Mouse (Mus musculus) midbrain, embryonic 16.5 days (tissue): ENCODE measurements around the gene Nmt2. TPM values are rescaled to one million over a fixed set of nuclear protein-coding genes. Genes with fewer than 3 reads are reported as not detected.
A peak's percentile ranks its signal among the peaks of the same experiment; 100 is the strongest.

ENCODE experiments used
- ATAC-seq: fragments of 200-750 bp; cut with Nextera tagmentation; 2 replicates; pipeline ENCODE4 v1.8.0; 2017; ENCODE audit warnings: moderate TSS enrichment
- H3K27ac ChIP-seq: fragments of 300-500 bp; sonication (generic); 2 replicates; pipeline ENCODE4 v1.5.1; 2014; ENCODE audit warnings: mild to moderate bottlenecking, low read length, mixed read lengths
- H3K27me3 ChIP-seq: fragments of 300-500 bp; sonication (generic); 2 replicates; pipeline ENCODE4 v1.6.1; 2014; ENCODE audit warnings: low read depth, low read length, mixed read lengths; ENCODE audit not compliant: control insufficient read depth, insufficient read depth
- H3K36me3 ChIP-seq: fragments of 300-500 bp; sonication (generic); 2 replicates; pipeline ENCODE4 v1.6.1; 2014; ENCODE audit warnings: mild to moderate bottlenecking, low read length, moderate library complexity, mixed read lengths; ENCODE audit not compliant: control insufficient read depth, insufficient read depth
- H3K4me1 ChIP-seq: fragments of 300-500 bp; sonication (generic); 2 replicates; pipeline ENCODE4 v1.6.1; 2014; ENCODE audit warnings: mild to moderate bottlenecking, low read length, mixed read lengths; ENCODE audit not compliant: control insufficient read depth, insufficient read depth
- H3K4me2 ChIP-seq: fragments of 300-500 bp; sonication (generic); 2 replicates; pipeline ENCODE4 v1.6.1; 2014; ENCODE audit warnings: mild to moderate bottlenecking, low read length, mixed read lengths
- H3K4me3 ChIP-seq: fragments of 300-500 bp; sonication (generic); 2 replicates; pipeline ENCODE4 v1.5.1; 2014; ENCODE audit warnings: low read depth, mild to moderate bottlenecking, low read length, moderate library complexity, mixed read lengths
- H3K9ac ChIP-seq: fragments of 300-500 bp; sonication (generic); 2 replicates; pipeline ENCODE4 v1.6.1; 2014; ENCODE audit warnings: low read depth, low read length, mixed read lengths
- H3K9me3 ChIP-seq: fragments of 300-500 bp; sonication (generic); replicated peaks from 2 replicates; pipeline ENCODE4 v1.6.1; 2014; ENCODE audit warnings: mild to moderate bottlenecking, low read length, mixed read lengths; ENCODE audit not compliant: control insufficient read depth, poor library complexity, severe bottlenecking
- WGBS: fragments of 180-500 bp; shearing (Covaris S2); extraction: QIAGEN DNeasy Blood & Tissue Kit; methylation state at CpG from one replicate; pipeline ENCODE4 v1.1.7; 2014; 5-methylcytosine and 5-hydroxymethylcytosine counted together
- polyA plus RNA-seq: library from polyadenylated mRNA; unstranded; fragments of >200 nt; fragmentation: Nextera tagmentation; extraction: Ambion mirVana; gene quantifications from 2 replicates; pipeline ENCODE4 v1.2.1, GENCODE M21; 2015

The Nmt2 gene
- polyA plus RNA-seq, 1 experiment from 2014 or later: 122 TPM

GRCm38 (mm10) chr2:3281311-3281710, 2.7 kb upstream of the Nmt2 start:
- no peak overlapping the region for H3K4me3 ChIP-seq
- 87% methylated on average over 4 of the region's 4 CpGs for WGBS
- no peak overlapping the region for H3K4me2 ChIP-seq
- no peak overlapping the region for H3K27ac ChIP-seq
- ATAC-seq: no peak
- H3K4me1 ChIP-seq: peaks cover 13% of the 10 kb centered on the region
- no peaks in the 10 kb centered on the region for H3K27me3 ChIP-seq
- H3K9me3 ChIP-seq: no peaks in the 10 kb centered on the region
- H3K9ac ChIP-seq: no peak overlapping the region
- H3K36me3 ChIP-seq: no peaks in the 10 kb centered on the region

GRCm38 (mm10) chr2:3282866-3283601, 978 bp upstream of the Nmt2 start:
- peak; percentile 6 for ATAC-seq
- H3K36me3 ChIP-seq: no peaks in the 10 kb centered on the region

DNA sequence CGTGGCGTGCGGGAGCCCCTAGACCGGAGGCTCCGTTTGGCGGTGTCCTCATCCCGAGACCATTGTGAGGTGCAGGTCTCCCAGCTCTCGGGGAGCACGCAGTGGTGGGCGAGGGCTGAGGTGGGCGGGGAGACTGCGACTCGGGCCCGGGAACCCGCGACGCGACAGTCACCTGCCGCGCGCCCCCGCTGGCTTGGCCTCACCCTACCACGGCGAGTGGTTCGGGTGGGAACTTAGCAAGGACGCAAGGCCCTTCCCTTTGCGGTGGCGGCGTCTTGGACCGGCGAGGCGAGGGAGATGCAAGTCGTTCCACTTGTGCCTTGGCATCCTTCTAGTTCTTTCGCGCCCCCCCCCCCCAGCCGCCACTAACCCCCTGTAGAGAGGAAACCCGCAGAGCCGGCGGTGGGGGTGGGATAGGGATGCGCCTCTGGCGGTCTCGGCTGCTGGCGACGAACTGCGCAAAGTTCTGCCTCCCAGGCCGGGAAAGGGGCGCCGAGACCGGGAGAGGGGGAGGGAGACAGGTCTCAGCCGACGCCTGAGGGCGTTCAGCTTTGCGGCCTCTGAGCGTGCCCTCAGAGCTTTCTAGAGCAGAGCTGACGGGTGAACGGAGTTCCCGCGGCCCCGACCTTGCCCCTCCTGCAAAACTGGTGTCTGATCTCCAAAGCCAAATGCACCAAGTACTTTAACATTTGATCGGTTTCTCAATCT, 615 bp downstream of the Nmt2 start:
- Histone ChIP-seq H3K27me3 (no peaks in the 10 kb centered on the region), H3K9ac (peak overlapping the region; percentile 68), H3K4me3 (peak overlapping the region; percentile 51), H3K27ac (peak overlapping the region; percentile 85), H3K4me1 (peaks cover 17% of the 10 kb centered on the region), H3K9me3 (no peaks in the 10 kb centered on the region), H3K4me2 (peak overlapping the region; percentile 79), H3K36me3 (no peaks in the 10 kb centered on the region)
- ATAC-seq: peak; percentile 9
- 0% methylated on average over 43 of the region's 60 CpGs for WGBS

More at GRCm38 (mm10) chr2:3282866-3283601, 978 bp upstream of the Nmt2 start:
- no peaks in the 10 kb centered on the region for H3K9me3 ChIP-seq
- peak overlapping the region; percentile 85 for H3K27ac ChIP-seq
- H3K4me1 ChIP-seq: peaks cover 17% of the 10 kb centered on the region
- peak overlapping the region; percentile 51 for H3K4me3 ChIP-seq
- H3K27me3 ChIP-seq: no peaks in the 10 kb centered on the region
- H3K9ac ChIP-seq: peak overlapping the region; percentile 73
- 8% methylated on average over 12 of the region's 12 CpGs for whole genome bisulfite sequencing
- H3K4me2 ChIP-seq: peak overlapping the region; percentile 59

- Histone ChIP-seq H3K9ac (peak overlapping the region; percentile 68), H3K36me3 (no peaks in the 10 kb centered on the region), H3K27ac (peak overlapping the region; percentile 85), H3K4me1 (peaks cover 17% of the 10 kb centered on the region), H3K27me3 (no peaks in the 10 kb centered on the region), H3K9me3 (no peaks in the 10 kb centered on the region), H3K4me3 (peak overlapping the region; percentile 51), H3K4me2 (peak overlapping the region; percentile 79)
- no peak for ATAC-seq
- WGBS: 4% methylated on average over 6 of the region's 6 CpGs
These were observed 1.1 kb downstream of the Nmt2 start for GRCm38 (mm10) chr2:3285181-3285530.

- Histone ChIP-seq H3K36me3 (no peaks in the 10 kb centered on the region), H3K9me3 (no peaks in the 10 kb centered on the region), H3K9ac (peak overlapping the region; percentile 68; the same call in 1 of the 2 replicates), H3K27ac (no peak overlapping the region), H3K4me1 (peaks cover 17% of the 10 kb centered on the region), H3K4me3 (peak overlapping the region; percentile 51; the same call in 1 of the 2 replicates), H3K4me2 (peak overlapping the region; percentile 79), H3K27me3 (no peaks in the 10 kb centered on the region)
- whole genome bisulfite sequencing: 77% methylated on average over 3 of the region's 3 CpGs
- no peak for ATAC-seq
These were observed 1.7 kb downstream of the Nmt2 start for GRCm38 (mm10) chr2:3285709-3286108.

DNA sequence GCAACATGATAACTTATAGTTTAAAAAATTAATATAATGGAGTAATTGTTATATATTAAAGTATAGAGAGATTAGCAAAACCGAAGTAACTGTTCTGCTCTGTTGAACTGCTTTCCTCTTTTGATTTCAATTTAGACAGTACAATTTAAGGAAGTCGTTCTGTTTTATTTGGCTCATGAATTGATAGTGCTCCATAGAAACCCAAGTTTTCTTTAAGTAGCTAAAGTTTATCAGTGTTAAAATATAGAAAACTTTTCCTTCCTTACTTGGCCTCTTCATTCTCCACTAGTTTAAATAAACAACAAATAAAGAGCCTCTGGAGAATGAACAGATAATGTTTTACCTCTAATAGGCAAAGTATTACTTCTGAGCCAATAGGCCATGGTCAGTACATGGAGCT, 2.2 kb downstream of the Nmt2 start:
- Histone ChIP-seq H3K9me3 (no peaks in the 10 kb centered on the region), H3K36me3 (no peaks in the 10 kb centered on the region), H3K9ac (no peak overlapping the region), H3K4me3 (no peak overlapping the region), H3K27me3 (no peaks in the 10 kb centered on the region), H3K4me1 (peaks cover 17% of the 10 kb centered on the region), H3K4me2 (no peak overlapping the region), H3K27ac (no peak overlapping the region)
- whole genome bisulfite sequencing: 86% methylated on average over 2 of the region's 2 CpGs
- no peak for ATAC-seq

DNA sequence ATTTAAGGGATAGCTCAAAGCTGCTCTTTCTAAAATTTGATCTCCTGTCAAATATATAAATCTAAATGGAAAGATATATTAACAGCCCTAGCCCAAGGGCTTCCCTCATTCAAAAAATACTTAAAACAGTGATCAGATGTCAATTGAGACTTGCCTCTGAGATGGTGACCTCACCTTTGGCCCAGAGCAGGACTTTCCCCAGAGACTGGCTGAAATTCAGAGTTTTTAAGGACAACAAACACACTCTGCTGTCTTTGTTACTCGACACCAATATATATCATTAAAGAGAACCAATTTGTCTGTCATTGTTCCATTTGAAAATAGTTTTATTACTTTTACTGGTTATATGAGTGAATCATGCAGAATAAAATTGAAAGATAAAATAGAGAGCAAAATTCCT, 5.6 kb downstream of the Nmt2 start:
- WGBS: 89% methylated on average over 1 of the region's 1 CpGs
- no peak overlapping the region for H3K4me2 ChIP-seq

GRCm38 (mm10) chr2:3292170-3292569, 8.2 kb downstream of the Nmt2 start:
- ATAC-seq: no peak
- H3K27me3 ChIP-seq: no peaks in the 10 kb centered on the region

More for the DNA sequence above, 5.6 kb downstream of the Nmt2 start:
- Histone ChIP-seq H3K4me3 (no peak overlapping the region), H3K27me3 (no peaks in the 10 kb centered on the region), H3K9me3 (no peaks in the 10 kb centered on the region), H3K27ac (no peak overlapping the region), H3K36me3 (no peaks in the 10 kb centered on the region), H3K4me1 (peaks cover 12% of the 10 kb centered on the region), H3K9ac (no peak overlapping the region)
- ATAC-seq: no peak

DNA sequence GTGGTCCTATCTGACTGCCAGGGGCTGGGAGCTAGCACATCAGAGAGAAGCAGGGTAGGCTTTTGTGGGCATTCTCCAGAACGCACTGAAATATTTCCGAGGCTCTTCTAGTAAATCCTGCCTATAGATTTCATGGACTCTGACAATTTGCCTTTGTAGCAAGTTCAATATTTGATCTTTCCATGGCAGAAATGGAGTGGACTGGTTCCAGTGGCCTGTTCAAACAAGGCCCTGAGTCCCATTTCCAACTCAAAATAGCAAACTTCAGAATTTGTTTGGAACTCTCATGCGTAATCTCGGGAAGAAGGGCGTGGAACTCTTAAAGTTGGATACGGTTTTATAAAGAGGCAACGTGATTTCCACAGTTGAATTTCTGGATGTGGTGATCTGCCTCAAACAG, 11.8 kb downstream of the Nmt2 start:
- Histone ChIP-seq H3K27ac (no peak overlapping the region), H3K9ac (no peak overlapping the region), H3K4me3 (no peak overlapping the region), H3K9me3 (no peaks in the 10 kb centered on the region), H3K27me3 (no peaks in the 10 kb centered on the region), H3K36me3 (no peaks in the 10 kb centered on the region), H3K4me2 (no peak overlapping the region), H3K4me1 (no peaks in the 10 kb centered on the region)
- WGBS: 88% methylated on average over 7 of the region's 7 CpGs
- no peak for ATAC-seq

More at GRCm38 (mm10) chr2:3292170-3292569, 8.2 kb downstream of the Nmt2 start:
- Histone ChIP-seq H3K4me3 (no peak overlapping the region), H3K36me3 (no peaks in the 10 kb centered on the region), H3K4me1 (no peaks in the 10 kb centered on the region), H3K9me3 (no peaks in the 10 kb centered on the region), H3K9ac (no peak overlapping the region), H3K27ac (no peak overlapping the region), H3K4me2 (no peak overlapping the region)
- 87% methylated on average over 1 of the region's 1 CpGs for WGBS
